Mouse (Mus musculus): ENCODE measurements around the gene Sorcs3. TPM values are rescaled to one million over a fixed set of nuclear protein-coding genes. Genes with fewer than 3 reads are reported as not detected.

The Sorcs3 gene
- polyA plus RNA-seq, 1 experiment = not detected

- H3K4me1 ChIP-seq (ENCODE audit: control insufficient read depth, insufficient read depth, low read length) = no peaks in the 10 kb centered on the region
- no peak overlapping the region for H3K4me3 ChIP-seq (ENCODE audit: insufficient read depth, low read length)
- TF ChIP-seq POLR2A (IDR thresholded peaks at IDR 0.05; ENCODE audit: low read depth, low read length) = no peak
- TF ChIP-seq CTCF (IDR thresholded peaks at IDR 0.05; ENCODE audit: borderline replicate concordance, insufficient read depth, low read length) = no peak
- no peak overlapping the region for H3K27ac ChIP-seq (ENCODE audit: insufficient read depth, low read length)
These were observed 76.4 kb downstream of the Sorcs3 start for GRCm38 (mm10) chr19:48282250-48282649.

GRCm38 (mm10) chr19:48283217-48283616 lies 77.4 kb downstream of the Sorcs3 start:
- H3K27ac ChIP-seq (ENCODE audit: insufficient read depth, low read length) = no peak overlapping the region
- H3K4me1 ChIP-seq (ENCODE audit: control insufficient read depth, insufficient read depth, low read length) = no peaks in the 10 kb centered on the region
- TF ChIP-seq CTCF (IDR thresholded peaks at IDR 0.05; ENCODE audit: borderline replicate concordance, insufficient read depth, low read length) (no peak), POLR2A (IDR thresholded peaks at IDR 0.05; ENCODE audit: low read depth, low read length) (no peak)
- no peak overlapping the region for H3K4me3 ChIP-seq (ENCODE audit: insufficient read depth, low read length)

- no peak overlapping the region for H3K4me3 ChIP-seq (ENCODE audit: insufficient read depth, low read length)
- no peaks in the 10 kb centered on the region for H3K4me1 ChIP-seq (ENCODE audit: control insufficient read depth, insufficient read depth, low read length)
- no peak overlapping the region for H3K27ac ChIP-seq (ENCODE audit: insufficient read depth, low read length)
These were observed 79.9 kb downstream of the Sorcs3 start for GRCm38 (mm10) chr19:48285602-48286225.

GRCm38 (mm10) chr19:48294251-48294650 lies 88.4 kb downstream of the Sorcs3 start:
- H3K27ac ChIP-seq (ENCODE audit: insufficient read depth, low read length) = no peak overlapping the region
- H3K4me3 ChIP-seq (ENCODE audit: insufficient read depth, low read length) = no peak overlapping the region
- TF ChIP-seq CTCF (IDR thresholded peaks at IDR 0.05; ENCODE audit: borderline replicate concordance, insufficient read depth, low read length) = no peak
- TF ChIP-seq POLR2A (IDR thresholded peaks at IDR 0.05; ENCODE audit: low read depth, low read length) = no peak
- no peaks in the 10 kb centered on the region for H3K4me1 ChIP-seq (ENCODE audit: control insufficient read depth, insufficient read depth, low read length)

More at GRCm38 (mm10) chr19:48285602-48286225, 79.9 kb downstream of the Sorcs3 start:
- TF ChIP-seq CTCF (IDR thresholded peaks at IDR 0.05; ENCODE audit: borderline replicate concordance, insufficient read depth, low read length) (no peak), POLR2A (IDR thresholded peaks at IDR 0.05; ENCODE audit: low read depth, low read length) (no peak)

GRCm38 (mm10) chr19:48298384-48298783 lies 92.6 kb downstream of the Sorcs3 start:
- TF ChIP-seq CTCF (IDR thresholded peaks at IDR 0.05; ENCODE audit: borderline replicate concordance, insufficient read depth, low read length) = no peak
- TF ChIP-seq POLR2A (IDR thresholded peaks at IDR 0.05; ENCODE audit: low read depth, low read length) = no peak
- no peak overlapping the region for H3K4me3 ChIP-seq (ENCODE audit: insufficient read depth, low read length)
- H3K4me1 ChIP-seq (ENCODE audit: control insufficient read depth, insufficient read depth, low read length) = no peaks in the 10 kb centered on the region
- H3K27ac ChIP-seq (ENCODE audit: insufficient read depth, low read length) = no peak overlapping the region

GRCm38 (mm10) chr19:48300440-48301231 lies 94.8 kb downstream of the Sorcs3 start:
- Histone ChIP-seq H3K4me1 (ENCODE audit: control insufficient read depth, insufficient read depth, low read length) (no peaks in the 10 kb centered on the region), H3K4me3 (ENCODE audit: insufficient read depth, low read length) (no peak overlapping the region), H3K27ac (ENCODE audit: insufficient read depth, low read length) (no peak overlapping the region)
- TF ChIP-seq POLR2A (IDR thresholded peaks at IDR 0.05; ENCODE audit: low read depth, low read length) = no peak
- TF ChIP-seq CTCF (IDR thresholded peaks at IDR 0.05; ENCODE audit: borderline replicate concordance, insufficient read depth, low read length) = no peak

- TF ChIP-seq CTCF (IDR thresholded peaks at IDR 0.05; ENCODE audit: borderline replicate concordance, insufficient read depth, low read length) (no peak), POLR2A (IDR thresholded peaks at IDR 0.05; ENCODE audit: low read depth, low read length) (no peak)
- Histone ChIP-seq H3K4me3 (ENCODE audit: insufficient read depth, low read length) (no peak overlapping the region), H3K4me1 (ENCODE audit: control insufficient read depth, insufficient read depth, low read length) (no peaks in the 10 kb centered on the region), H3K27ac (ENCODE audit: insufficient read depth, low read length) (no peak overlapping the region)
These were observed 95.5 kb downstream of the Sorcs3 start for GRCm38 (mm10) chr19:48301300-48301699.

GRCm38 (mm10) chr19:48308341-48308740 lies 102.5 kb downstream of the Sorcs3 start:
- TF ChIP-seq POLR2A (IDR thresholded peaks at IDR 0.05; ENCODE audit: low read depth, low read length) (no peak), CTCF (IDR thresholded peaks at IDR 0.05; ENCODE audit: borderline replicate concordance, insufficient read depth, low read length) (no peak)
- Histone ChIP-seq H3K27ac (ENCODE audit: insufficient read depth, low read length) (no peak overlapping the region), H3K4me1 (ENCODE audit: control insufficient read depth, insufficient read depth, low read length) (no peaks in the 10 kb centered on the region)

GRCm38 (mm10) chr19:48309531-48310337 lies 103.9 kb downstream of the Sorcs3 start:
- H3K4me1 ChIP-seq (ENCODE audit: control insufficient read depth, insufficient read depth, low read length) = no peaks in the 10 kb centered on the region
- H3K4me3 ChIP-seq (ENCODE audit: insufficient read depth, low read length) = no peak overlapping the region
- no peak for TF ChIP-seq POLR2A (IDR thresholded peaks at IDR 0.05; ENCODE audit: low read depth, low read length)
- TF ChIP-seq CTCF (IDR thresholded peaks at IDR 0.05; ENCODE audit: borderline replicate concordance, insufficient read depth, low read length) = no peak
- H3K27ac ChIP-seq (ENCODE audit: insufficient read depth, low read length) = no peak overlapping the region

More at GRCm38 (mm10) chr19:48308341-48308740, 102.5 kb downstream of the Sorcs3 start:
- no peak overlapping the region for H3K4me3 ChIP-seq (ENCODE audit: insufficient read depth, low read length)

All from embryonic fibroblast, embryonic 13.5 days (primary cell).